In the genomic region with DNA sequence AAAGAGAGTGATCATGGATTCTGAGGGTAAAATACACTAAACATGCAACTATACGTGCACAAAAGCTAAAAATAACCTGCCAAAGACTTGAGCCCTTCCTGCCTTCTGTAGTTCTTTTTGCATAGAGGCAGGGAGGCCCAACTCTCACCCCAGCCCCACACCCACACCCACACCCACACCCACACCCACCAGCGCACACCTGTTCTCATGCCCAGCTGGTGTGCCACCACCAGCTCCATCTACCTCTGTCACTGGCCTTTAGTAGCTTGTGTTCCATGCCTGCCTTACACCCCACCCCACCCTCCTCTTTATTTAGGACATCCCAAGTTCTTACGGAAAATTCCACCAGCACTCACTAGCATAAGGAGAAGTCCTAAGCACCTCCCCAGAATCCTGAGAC, we compare ENCODE assay signal across 21 mouse cellular contexts.
DNase-seq lines count a peak whose midpoint lies in the region; ATAC-seq lines count a peak whose summit lies in the region.
"Had no signal": no experiment of that assay in that cellular context is flagged by ENCODE, and none has a peak within 500 bp of the region (broad histone marks: within the 10 kb centered on the region; RNA-seq: fewer than 3 reads in every experiment).

No protein-coding gene starts in this region.

- H3K4me1 ChIP-seq in midbrain, embryonic 13.5 days (replicated peaks): no peaks in the 10 kb centered on the region
- H3K4me1 ChIP-seq in midbrain, embryonic 11.5 days (ENCODE audit: control insufficient read depth, insufficient read depth, low read length): no peaks in the 10 kb centered on the region
- H3K4me1 ChIP-seq: embryonic facial prominence, embryonic 10.5 days; forebrain, embryonic 13.5 days; heart, embryonic 15.5 days; hindbrain, embryonic 10.5 days had no signal

- DNase-seq in midbrain, embryonic 11.5 days (ENCODE audit: low spot score, missing footprints): no peak
- peak; percentile 60 to 66 for DNase-seq in thymus, adult 18-20 months
- DNase-seq in thymus, postnatal 10 days (ENCODE audit: low spot score in 2 of 2): peak; percentile 56 to 65
- peak; percentile 65 for DNase-seq in thymus, postnatal 4 days
- DNase-seq in gastrocnemius, postnatal 25 days: no peak
- DNase-seq in layer of hippocampus, adult 9-11 months: no peak
- DNase-seq: adrenal gland, postnatal 14 days; cerebellum, adult 18-20 months; cerebellum, postnatal 10 days; forebrain, postnatal 0 days; heart, adult 2 months had no signal

- ATAC-seq in midbrain, embryonic 13.5 days: 0 out of 2 replicates have a peak, but pooled peaks have one; percentile 30
- no peak for ATAC-seq in midbrain, embryonic 11.5 days (ENCODE audit: low FRiP score)
- ATAC-seq: activated CD4-positive, CD25-positive, alpha-beta regulatory T cell, adult 4 months; Patski had no signal

- no peak overlapping the region for H3K4me3 ChIP-seq in midbrain, embryonic 13.5 days (replicated peaks)
- no peak overlapping the region for H3K4me3 ChIP-seq in midbrain, embryonic 11.5 days (ENCODE audit: low read depth, low read length)
- H3K4me3 ChIP-seq: embryonic facial prominence, embryonic 10.5 days; forebrain, embryonic 13.5 days; heart, adult 2 months; heart, embryonic 15.5 days; hindbrain, embryonic 10.5 days had no signal

- no peaks in the 10 kb centered on the region for H3K36me3 ChIP-seq in midbrain, embryonic 13.5 days
- no peaks in the 10 kb centered on the region for H3K36me3 ChIP-seq in midbrain, embryonic 11.5 days (ENCODE audit: control insufficient read depth, insufficient read depth, low read length)
- H3K36me3 ChIP-seq: embryonic facial prominence, embryonic 10.5 days; heart, embryonic 15.5 days; hindbrain, embryonic 10.5 days had no signal

- no peak overlapping the region for H3K9ac ChIP-seq in midbrain, embryonic 13.5 days (replicated peaks)
- H3K9ac ChIP-seq in midbrain, embryonic 11.5 days (ENCODE audit: low read length): no peak overlapping the region
- H3K9ac ChIP-seq: forebrain, embryonic 13.5 days; forebrain, postnatal 0 days; heart, embryonic 15.5 days; hindbrain, embryonic 14.5 days had no signal

- 88% methylated on average over 3 of the region's 3 CpGs for WGBS in midbrain, embryonic 13.5 days
- 90% methylated on average over 3 of the region's 3 CpGs for WGBS in midbrain, embryonic 11.5 days

- H3K27ac ChIP-seq in midbrain, embryonic 13.5 days: no peak overlapping the region
- no peak overlapping the region for H3K27ac ChIP-seq in midbrain, embryonic 11.5 days (ENCODE audit: low read depth, low read length)
- H3K27ac ChIP-seq: embryonic facial prominence, embryonic 10.5 days; forebrain, embryonic 13.5 days; heart, adult 2 months; heart, embryonic 15.5 days; hindbrain, embryonic 10.5 days; hindbrain, embryonic 14.5 days had no signal

- no peaks in the 10 kb centered on the region; the same call in 1 of the 2 replicates for H3K9me3 ChIP-seq in midbrain, embryonic 13.5 days
- H3K9me3 ChIP-seq in midbrain, embryonic 11.5 days (ENCODE audit: control insufficient read depth, low read length): no peaks in the 10 kb centered on the region
- H3K9me3 ChIP-seq: embryonic facial prominence, embryonic 10.5 days; forebrain, embryonic 13.5 days; heart, embryonic 15.5 days; hindbrain, embryonic 10.5 days had no signal

- H3K27me3 ChIP-seq in midbrain, embryonic 13.5 days: no peaks in the 10 kb centered on the region
- no peaks in the 10 kb centered on the region for H3K27me3 ChIP-seq in midbrain, embryonic 11.5 days (ENCODE audit: control insufficient read depth, insufficient read depth, low read length)
- H3K27me3 ChIP-seq: CH12.LX; forebrain, embryonic 13.5 days; heart, embryonic 15.5 days; Patski had no signal

- no peak overlapping the region for H3K4me2 ChIP-seq in midbrain, embryonic 13.5 days (replicated peaks)
- H3K4me2 ChIP-seq in midbrain, embryonic 11.5 days: no peak overlapping the region
- H3K4me2 ChIP-seq: forebrain, embryonic 13.5 days; heart, embryonic 11.5 days; heart, embryonic 15.5 days; hindbrain, embryonic 14.5 days had no signal

Comparison
In these comparisons a context has a peak if more than half of its experiments do, and no peak if none do; other contexts are left out.
1. DNase-seq: peak in thymus, adult 18-20 months (2 of 2), thymus, postnatal 10 days (2 of 2) and thymus, postnatal 4 days (single experiment); none in midbrain, embryonic 11.5 days (single experiment), gastrocnemius, postnatal 25 days (single experiment) and layer of hippocampus, adult 9-11 months (single experiment).